Mouse (Mus musculus): ENCODE data around the gene Hip1.
"Not testable (repeated sequence)": the region's sequence is repeated elsewhere in the genome, so short reads cannot be mapped to it uniquely, and the experiment has no call there.

The Hip1 gene

DNA sequence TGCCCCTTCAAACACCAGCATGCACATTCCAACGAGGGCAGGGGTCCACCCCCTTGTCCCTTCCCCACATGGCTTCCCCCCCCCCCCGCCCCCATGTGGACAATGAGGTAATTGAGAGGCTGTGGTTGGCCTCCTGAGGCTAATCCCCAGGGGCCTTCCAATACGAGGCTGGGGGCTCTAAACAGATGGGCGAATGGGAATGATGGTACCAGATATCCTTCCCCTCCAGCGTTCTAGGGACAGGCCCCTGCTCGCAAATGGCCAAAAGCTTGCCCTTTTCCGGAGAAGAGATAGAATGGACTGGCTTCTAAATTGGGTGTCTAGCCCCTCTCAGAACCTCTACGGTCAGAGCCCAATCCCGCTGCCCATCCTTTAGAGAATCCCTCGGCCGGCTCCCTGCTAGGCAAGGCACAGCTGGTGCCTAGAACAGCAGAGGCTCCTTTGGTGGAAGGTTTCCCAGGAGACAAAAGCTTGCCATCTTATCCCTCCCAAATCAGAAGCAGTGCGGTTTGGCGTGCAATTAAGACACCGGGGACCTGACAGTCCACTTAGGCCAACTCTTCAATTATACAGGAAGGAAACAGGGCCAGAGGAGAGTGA is 55.1 kb downstream of the Hip1 start:
- no peak for DNase-seq

DNA sequence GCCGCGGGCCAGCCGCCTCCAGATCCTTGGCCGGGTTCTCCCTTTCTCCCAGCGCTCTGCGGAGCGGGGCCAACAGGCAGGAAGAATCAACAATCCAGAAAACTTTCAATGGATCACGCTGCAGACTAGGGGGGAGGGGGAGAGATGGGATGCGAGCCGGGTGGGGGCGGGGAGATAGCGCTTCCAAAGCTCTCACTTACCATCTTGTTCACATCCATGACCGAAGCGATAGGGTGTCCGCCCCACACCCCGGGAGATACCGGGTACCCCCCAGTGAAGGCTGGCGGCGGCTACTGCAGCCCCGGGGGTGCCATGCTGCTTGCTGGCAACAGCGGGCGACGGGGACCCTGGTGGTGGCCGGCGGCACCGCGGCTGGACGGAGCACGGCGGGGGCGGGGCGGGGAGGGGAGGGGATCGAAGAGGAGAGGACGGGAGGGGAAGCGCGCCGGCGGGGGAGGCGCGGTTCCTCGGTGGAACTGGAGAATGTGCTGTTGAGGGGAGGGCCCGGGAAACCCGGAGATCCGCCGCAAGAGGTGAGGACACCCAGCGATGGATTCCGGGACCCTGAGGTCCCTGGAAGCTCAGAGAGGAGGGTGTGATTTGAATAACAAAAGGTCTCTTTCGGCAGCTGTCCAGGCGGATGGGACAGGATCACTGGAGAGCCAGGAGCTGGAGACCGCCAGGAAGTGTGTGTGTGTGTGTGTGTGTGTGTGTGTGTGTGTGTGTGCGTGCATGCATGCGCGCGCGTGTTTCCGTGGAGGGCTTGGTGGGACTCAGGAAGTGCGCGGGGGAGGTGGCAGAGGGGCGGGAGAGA is 55.8 kb downstream of the Hip1 start:
- DNase-seq = peak; percentile 66

DNA sequence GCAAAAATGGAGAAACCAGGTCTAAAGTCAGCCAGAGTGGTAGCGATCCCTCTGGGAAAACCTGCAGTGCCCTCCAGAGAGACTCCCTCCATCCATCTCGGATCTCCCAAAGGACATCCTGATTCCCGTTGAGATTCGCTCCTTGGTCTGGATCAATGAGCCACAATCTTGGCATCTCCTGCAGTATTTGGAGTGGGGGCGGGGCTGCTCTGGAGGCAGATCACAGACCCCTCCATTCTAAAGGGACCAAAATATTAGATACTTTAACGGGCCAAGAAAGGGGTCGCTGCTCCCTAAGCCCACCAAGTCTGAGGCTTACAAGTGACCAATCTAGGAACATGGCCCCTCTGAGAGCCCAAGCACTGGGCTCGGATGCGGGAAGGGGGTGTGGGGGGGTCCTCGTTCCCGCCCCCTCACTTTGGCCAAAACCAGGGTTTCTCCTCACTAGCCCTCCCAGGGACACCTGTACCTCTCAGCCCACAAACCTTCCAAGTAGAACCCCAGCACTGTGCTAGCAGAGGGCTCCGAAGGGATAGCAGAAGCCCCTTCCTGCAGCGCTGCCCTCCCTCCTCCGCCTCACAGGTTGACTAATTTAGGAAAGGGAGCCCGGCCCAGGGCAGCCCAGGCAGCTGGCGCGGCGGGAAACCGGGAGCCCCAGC is 56.6 kb downstream of the Hip1 start:
- DNase-seq = no peak

DNA sequence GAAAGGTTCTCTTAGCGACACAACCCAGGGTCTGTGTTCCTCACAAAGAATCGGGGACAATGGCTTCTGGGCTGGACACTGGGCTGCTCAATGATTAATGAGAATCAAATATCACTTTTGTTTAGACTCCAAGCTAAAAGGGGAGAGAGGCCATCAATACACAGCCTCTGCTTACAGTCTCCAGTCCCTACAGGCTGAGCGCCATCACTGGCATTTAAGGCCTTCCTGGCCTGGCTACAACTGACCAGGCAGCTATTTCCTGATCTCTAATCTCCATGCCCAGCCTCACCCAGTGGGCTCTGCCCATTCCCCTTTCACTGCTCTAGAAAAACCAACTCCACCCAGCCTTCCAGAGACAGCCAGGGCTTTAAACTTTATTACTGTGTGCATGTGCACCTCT is 59.6 kb downstream of the Hip1 start:
- DNase-seq = no peak

DNA sequence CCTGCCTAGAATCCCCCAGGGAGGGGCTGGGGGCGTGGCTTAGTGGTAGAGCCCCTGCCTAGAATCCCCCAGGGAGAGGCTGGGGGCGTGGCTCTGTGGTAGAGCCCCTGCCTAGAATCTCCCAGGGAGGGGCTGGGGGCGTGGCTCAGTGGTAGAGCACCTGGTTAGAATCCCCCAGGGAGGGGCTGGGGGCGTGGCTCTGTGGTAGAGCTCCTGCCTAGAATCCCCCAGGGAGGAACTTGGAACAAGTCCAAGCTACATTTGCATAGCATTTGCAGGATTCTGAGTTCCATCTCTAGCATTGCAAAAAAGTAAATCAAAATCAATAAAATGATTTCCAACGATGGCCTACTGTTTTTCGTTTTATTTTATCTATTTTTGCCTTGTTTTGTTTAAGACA is 61.1 kb downstream of the Hip1 start:
- not testable (repeated sequence) for DNase-seq

DNA sequence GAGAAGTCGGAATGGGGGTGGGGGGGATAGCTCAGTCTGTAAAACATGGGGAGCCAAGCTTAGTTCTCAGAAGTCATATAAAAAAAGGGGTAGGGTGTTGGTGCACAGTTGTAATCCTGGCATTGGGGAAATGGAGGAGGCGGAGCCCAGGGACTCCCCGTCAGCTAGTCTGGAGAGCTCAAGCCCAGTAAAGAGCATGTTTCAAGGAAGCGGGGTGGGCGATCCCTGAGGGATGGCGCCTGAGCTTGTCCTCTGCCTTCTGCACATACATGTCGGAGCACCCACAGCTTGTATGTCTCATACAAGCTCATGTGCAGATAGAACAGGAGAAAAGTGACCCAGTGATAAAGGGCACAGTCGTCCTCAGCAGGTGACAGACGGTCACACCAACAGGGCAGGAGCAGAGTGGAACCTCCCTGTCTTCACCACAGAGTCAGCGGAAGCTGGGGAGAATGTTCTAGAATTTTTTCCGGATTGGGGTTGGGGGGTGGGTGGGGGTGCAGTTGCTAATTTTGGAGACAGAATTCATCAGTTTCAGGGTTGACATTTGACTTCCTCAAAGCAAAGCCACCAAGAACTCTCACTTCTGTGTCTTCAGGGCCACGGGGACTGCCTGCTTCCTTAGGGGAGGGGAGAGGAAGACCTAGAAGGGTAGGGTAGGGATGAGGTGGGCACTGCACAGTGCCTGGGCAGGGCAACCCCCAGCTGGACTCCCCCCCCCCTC is 65.9 kb downstream of the Hip1 start:
- DNase-seq = peak; percentile 15

DNA sequence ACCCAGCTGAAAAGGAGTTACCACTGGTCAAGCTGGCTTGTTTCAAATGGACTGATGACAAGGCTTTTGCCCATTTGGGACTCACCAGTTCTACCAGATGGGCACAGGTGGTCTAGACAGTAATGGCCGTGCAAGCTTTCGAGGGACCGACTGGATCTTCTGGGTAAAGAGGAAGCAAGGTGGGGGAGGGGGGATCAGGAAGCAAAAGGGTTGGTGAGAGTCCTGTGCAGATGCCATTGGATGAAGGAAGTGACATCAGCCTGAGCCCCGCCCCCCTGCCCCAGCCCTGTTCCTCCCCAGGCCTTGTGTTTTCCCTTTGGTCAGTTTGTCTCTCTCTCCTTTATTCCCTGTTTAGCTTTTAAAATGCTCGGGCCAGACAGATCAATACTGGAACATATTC is 68.7 kb downstream of the Hip1 start:
- DNase-seq = peak; percentile 41

DNA sequence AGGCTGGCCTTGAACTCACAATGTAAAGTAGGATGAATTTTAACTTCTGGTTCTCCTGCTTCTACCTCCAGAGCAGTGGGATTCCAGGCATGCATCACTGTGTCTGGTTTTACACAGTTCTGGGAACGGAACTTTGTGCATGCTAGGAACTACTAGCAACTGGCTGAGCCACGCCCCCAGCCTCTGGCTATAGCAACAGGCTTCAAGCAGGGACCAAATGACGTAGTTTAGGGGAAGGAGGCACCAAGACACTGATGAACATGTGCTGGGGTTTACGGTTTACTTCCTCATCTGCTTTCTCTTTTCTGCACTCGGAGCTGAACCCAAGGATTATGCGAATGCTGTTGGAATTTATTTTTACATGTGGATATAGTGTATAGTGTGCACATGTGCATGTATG is 72.5 kb downstream of the Hip1 start:
- DNase-seq = peak; percentile 43

DNA sequence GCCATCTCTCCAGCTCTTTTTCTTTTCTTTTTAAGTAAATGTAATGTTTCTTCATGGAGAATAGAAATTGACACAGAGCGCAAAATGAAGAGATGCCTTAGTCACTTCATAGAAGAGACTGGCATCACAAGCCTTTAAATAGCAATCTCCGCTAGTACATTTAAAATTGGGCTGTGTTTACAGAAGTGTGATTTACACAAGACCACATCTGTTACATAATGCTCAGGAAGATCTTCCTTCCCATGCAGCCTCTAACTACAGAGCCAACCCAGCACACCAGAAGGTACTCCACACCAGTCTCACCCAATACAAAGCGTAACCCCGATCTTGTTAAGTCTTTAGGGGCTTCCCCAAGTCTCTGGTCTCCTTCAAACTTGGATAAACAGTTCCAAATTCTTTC is 73.2 kb downstream of the Hip1 start:
- no peak for DNase-seq

DNA sequence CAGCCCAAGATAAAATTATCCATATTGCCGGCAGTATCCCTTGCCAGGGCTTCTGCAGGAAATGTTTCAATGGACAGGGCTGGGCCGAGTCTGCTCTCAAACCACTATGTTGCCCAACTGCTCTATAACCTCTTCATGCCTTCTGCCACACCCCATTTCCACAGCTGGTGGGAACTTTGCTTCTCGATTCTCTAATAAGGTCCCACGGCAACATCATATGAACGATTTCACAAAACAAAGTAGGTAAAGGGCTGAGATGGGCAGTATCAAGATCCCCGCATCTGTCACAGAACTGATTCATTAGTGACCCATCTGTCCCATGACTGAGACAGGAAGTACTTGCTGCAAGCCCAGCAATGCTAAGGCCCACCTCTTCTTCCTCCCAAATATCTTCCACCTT is 76.6 kb downstream of the Hip1 start:
- no peak for DNase-seq

DNA sequence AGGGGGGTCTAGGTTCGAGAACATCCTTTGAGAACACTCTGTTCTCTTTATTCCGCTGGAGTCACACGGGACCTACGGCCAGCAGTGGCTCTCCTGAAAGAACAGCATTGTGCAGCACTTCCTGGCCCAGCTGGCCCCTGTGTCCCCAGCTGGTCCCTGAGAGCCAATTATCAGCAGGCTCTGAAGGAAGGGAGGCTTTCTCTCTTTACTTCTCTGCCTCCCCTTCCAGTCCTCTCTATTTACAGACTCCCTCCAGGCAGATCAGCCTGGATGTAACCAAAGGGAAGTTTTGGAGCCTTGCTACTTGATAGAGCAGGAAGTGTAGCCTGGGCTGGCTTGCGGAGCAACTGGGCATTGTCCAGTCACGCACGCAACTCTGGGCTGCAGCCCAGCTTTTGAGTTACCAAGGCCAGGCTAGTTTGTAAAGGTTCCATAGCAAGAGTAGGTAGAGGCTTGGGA is 79.1 kb downstream of the Hip1 start:
- no peak for DNase-seq

DNA sequence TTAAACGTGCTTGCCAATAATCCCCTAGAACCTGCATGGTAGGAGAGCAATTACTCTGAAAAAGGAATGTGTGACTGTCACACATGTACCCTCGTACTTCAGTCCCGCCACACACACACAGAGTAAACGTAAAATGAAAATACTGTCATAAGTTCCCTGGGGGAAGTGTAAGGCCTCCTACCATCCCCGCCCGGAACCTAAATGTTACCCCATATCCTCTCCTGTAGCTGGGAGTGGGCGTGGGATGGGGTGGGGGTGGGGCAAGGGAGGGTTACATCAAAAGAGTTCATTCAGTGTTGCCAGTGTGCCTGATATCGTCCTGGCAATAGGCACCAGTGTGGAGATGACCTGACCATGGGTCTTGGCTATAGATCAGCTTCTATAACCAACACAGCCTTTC is 81.5 kb downstream of the Hip1 start:
- DNase-seq = peak; percentile 17

DNA sequence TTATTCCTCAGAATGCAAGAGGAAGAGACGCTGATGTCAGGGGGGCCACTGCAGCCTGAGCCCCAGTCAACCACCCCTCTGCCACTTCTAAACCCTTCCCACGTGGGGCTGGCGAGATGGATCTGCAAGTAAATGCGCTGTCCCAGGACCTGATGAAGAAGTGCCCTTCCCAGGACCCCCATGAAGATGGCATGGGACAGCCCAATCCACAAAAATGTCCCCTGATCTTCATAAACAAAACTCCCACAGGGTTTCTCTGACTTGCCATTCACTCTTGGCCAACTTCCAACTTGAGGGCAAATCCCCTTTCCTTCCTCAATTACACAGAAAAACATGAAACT is 84.1 kb downstream of the Hip1 start:
- DNase-seq = no peak

DNA sequence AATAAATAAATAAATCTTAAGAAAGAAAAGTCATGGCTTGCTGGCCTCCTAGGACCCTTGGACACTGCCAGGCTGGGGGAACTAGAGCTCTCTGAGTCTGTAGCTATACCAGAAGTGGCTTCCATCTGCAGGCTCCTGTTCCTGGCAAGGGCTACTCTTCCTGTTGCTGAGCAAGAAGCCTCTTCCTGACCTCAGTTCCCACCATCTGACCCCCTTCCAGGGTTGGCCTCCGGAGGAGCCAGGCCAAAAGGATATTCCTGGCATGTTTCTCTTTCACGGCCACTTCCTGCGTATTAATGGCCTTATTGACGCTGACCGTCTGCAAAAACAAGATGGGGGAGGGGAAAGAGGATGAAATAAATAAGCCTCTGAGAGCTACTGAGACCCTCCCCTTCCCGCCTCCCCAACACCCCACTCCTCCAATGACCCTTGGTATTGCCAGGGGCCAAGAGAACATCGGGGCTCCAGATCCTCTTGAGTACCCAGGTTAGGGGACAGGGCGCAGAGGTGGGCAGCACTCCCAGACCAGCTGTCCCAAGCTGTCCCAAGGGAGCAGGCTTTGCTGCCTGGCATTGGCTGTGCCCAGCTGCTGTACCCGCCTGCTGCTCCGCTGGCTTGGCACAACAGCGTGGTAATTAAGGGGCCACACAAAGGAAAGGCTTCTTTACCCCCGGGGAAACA is 84.6 kb downstream of the Hip1 start:
- peak; percentile 10 for DNase-seq

DNA sequence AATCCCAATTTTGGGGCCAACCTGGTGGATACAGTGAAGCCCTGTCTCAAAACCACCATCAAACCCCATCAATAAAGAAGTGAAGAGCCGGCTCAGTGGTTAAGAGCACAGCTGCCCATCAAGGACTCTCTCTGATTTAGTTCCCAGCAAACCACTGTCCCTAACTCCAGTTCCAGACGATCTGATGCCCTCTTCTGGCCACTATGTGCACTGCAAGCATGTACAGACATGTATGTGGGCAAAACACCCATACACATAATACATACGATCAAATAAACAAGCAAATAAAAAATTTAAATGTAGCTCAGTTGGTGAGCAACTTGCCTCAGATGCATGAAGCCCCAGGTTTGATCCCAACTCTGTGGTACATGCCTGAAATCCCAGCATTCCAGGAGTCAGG is 85.4 kb downstream of the Hip1 start:
- peak; percentile 39 for DNase-seq

DNA sequence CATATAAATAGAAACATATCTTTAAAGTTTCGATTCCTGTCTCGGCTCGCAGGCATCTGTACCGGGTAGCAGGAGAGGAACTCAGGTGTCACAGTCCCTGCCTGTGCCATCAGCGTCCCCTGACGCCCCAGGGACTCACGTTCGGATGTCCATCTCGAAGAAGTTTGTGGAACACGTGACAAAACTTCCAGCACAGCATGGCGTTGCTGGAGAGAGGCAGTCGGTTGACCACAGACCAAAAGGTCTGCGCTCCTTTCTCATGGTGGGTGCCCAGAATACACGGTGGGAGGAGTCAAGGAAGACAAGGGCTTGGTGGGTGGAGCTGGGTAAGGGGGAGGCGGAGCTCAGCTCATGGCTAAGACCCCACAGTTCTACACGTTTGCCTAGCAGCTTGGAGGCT is 87.0 kb downstream of the Hip1 start:
- no peak for DNase-seq

DNA sequence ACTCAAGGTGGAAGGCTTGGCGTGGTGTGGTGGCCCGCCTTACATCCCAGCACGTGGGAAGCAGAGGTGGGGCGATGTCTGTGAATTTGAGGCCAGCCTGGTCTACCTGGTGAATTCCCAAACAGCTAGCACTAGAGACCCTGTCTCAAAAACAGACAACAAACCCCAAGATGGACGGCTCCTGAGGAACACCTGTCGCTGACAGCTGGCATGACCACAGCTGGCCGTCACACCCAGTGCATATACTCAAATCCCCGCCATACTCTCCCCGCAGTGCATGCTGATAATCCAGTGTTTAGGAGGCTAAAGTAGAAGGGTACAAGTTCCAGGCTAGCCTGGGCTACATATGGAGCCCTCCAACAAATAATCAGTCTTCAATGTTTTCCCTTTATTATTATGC is 88.4 kb downstream of the Hip1 start:
- DNase-seq = no peak

DNA sequence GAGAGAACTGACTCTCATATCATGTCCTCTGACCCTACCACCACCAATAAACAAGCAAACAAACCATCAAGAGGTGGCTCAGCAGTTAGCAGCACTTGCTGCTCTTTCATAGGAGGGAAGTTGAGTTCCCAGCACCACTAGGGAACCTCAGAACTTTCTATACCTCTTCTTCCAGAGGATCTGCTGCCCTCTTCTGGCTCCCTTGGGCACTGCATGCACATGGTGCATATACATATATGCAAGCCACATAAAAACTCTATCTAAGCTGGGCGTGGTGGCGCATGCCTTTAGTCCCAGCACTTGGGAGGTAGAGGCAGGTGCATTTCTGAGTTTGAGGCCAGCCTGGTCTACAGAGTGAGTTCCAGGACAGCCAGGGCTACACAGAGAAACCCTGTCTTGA is 90.7 kb downstream of the Hip1 start:
- no peak for DNase-seq

DNA sequence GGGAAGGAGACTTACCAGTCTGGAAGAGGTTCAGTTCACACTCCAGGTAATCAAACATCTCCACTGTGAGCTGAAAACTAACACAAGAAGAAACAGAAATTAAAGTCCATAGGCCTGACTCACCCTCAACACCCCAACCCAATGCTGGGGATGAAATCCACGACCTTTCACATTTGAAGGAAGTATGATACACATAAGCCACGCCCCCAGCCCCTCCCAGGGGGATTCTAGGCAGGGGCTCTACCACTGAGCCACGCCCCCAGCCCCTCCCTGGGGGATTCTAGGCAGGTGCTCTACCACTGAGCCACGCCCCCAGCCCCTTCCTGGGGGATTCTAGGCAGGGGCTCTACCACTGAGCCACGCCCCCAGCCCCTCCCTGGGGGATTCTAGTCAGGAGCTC is 93.4 kb downstream of the Hip1 start:
- not testable (repeated sequence) for DNase-seq

DNA sequence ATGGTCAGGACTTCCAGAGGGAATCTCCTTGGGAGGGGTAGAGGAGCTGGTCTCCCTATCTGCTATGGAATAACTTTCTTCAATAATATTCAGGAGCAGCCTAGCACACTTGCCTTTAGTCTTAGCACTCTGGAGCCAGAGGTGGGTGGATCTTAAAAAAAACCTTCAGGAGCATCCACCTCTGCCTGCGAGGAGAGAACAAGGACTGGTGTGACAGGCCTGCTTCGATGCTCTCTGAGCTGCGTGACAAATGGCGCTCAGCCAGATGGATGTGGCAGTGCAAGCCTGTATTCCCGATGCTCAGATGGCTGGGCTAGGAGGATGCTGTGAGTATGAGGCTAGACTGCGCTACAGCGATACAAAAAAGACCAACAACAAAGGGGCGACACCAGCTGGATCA is 93.8 kb downstream of the Hip1 start:
- no peak for DNase-seq

DNA sequence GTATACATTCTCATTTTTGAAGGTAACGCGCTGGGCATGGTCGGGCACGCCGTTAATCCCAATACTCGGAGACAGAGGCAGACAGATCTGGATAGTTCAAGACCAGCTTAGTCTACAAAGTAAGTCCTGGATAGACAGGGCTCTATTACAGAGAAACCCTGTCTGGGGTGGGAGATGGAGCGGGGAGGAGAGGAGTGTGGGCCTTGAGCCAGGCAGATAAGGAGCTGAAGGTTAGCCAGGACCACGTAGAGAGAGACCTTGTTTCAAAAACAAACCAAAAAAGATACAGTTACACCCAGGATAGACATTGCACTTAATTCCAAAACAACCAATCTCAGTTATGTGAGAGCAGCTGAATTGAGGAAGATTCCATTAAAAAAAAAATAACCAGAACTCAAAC is 99.2 kb downstream of the Hip1 start:
- DNase-seq = no peak

DNA sequence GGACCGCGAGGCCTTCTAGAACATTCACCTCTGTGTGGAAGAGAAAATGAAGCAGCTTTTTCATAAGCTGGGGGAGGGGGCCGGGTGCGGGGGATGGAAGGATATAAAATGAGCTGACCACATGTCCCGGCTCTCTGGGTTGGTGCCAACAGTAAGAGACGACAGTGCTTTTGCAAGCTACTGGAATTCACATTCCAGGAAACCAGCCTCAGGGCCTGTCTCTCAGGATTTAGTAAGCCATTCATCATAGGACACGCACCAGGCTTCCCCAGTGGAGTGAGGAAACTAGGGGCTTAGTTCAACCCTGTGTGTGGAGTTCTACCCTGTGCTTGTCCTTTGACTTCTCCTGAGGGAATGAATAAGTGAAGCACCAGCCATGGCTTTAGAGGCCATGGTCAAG is 102.5 kb downstream of the Hip1 start:
- peak; percentile 36 for DNase-seq

DNA sequence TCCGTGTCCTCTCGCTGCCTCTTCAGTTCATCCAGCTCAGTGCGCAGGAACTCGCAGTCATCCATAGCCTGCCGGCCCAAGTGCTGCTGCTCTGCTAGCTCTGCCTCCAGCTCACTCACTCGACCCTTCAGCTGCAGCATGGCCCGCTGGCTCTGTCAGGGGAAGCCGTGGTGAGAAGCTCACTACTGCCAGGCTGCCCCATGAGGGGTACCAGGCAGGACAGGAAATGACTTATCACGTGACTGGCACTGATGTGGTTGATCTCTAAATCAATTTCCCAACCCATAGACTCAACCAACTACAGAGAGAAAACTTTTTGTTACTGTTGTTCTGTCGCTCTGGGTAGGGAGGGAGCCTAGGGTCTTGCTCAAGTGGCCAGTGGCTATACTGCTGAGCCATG is 109.9 kb downstream of the Hip1 start:
- DNase-seq = no peak
